Mouse (Mus musculus) midbrain, embryonic 11.5 days (tissue): ENCODE data around the gene Des. TPM values are rescaled to one million over a fixed set of nuclear protein-coding genes. Genes with fewer than 3 reads are reported as not detected.

Experiments used
- ATAC-seq: fragments of 200-750 bp; cut with Nextera tagmentation; 2 replicates; pipeline ENCODE4 v1.8.0; 2017; ENCODE audit warnings: moderate TSS enrichment, moderate library complexity; ENCODE audit not compliant: low FRiP score
- DNase-seq: peaks from one replicate; pipeline ENCODE4 v3.0.0; 2015; ENCODE audit warnings: low spot score; ENCODE audit errors: missing footprints
- H3K27ac ChIP-seq: fragments of 300-500 bp; sonication (generic); 2 replicates; pipeline ENCODE4 v1.5.1; 2014; ENCODE audit warnings: low read depth, low read length
- H3K27me3 ChIP-seq: fragments of 300-500 bp; sonication (generic); 2 replicates; pipeline ENCODE4 v1.6.1; 2014; ENCODE audit warnings: mild to moderate bottlenecking, low read length, moderate library complexity, mixed read lengths; ENCODE audit not compliant: control insufficient read depth, insufficient read depth
- H3K36me3 ChIP-seq: fragments of 300-500 bp; sonication (generic); 2 replicates; pipeline ENCODE4 v1.6.1; 2014; ENCODE audit warnings: mild to moderate bottlenecking, low read length, moderate library complexity, mixed read lengths; ENCODE audit not compliant: control insufficient read depth, insufficient read depth
- H3K4me1 ChIP-seq: fragments of 300-500 bp; sonication (generic); 2 replicates; pipeline ENCODE4 v1.6.1; 2014; ENCODE audit warnings: low read length; ENCODE audit not compliant: control insufficient read depth, insufficient read depth
- H3K4me2 ChIP-seq: fragments of 300-500 bp; sonication (generic); 2 replicates; pipeline ENCODE4 v1.6.1; 2014; ENCODE audit warnings: mild to moderate bottlenecking, moderate library complexity
- H3K4me3 ChIP-seq: fragments of 300-500 bp; sonication (generic); 2 replicates; pipeline ENCODE4 v1.5.1; 2014; ENCODE audit warnings: low read depth, low read length
- H3K9ac ChIP-seq: fragments of 300-500 bp; sonication (generic); 2 replicates; pipeline ENCODE4 v1.6.1; 2014; ENCODE audit warnings: low read length
- H3K9me3 ChIP-seq: fragments of 300-500 bp; sonication (generic); 2 replicates; pipeline ENCODE4 v1.6.1; 2016; ENCODE audit warnings: low read length; ENCODE audit not compliant: control insufficient read depth
- WGBS: fragments of 180-500 bp; shearing (Covaris S2); extraction: QIAGEN DNeasy Blood & Tissue Kit; methylation state at CpG from one replicate; pipeline ENCODE4 v1.1.7; 2014; 5-methylcytosine and 5-hydroxymethylcytosine counted together
- polyA plus RNA-seq: library from polyadenylated mRNA; unstranded; fragments of >200 nt; fragmentation: Nextera tagmentation; extraction: Ambion mirVana; gene quantifications from 2 replicates; pipeline ENCODE4 v1.2.1, GENCODE M21; 2014

The Des gene
- 0.52 and 0.68 TPM in 2 replicates for polyA plus RNA-seq

GRCm38 (mm10) chr1:75360112-75361031 lies at the start of gene Des:
Des (plus strand) TSS chr1:75360329.
- Histone ChIP-seq H3K9me3 (no peaks in the 10 kb centered on the region), H3K4me2 (peak within 1 kb of the TSS; percentile 53), H3K9ac (peak within 1 kb of the TSS; percentile 33; the same call in 1 of the 2 replicates), H3K27me3 (peaks cover 28% of the 10 kb centered on the region), H3K36me3 (no peaks in the 10 kb centered on the region), H3K4me3 (peak within 1 kb of the TSS; percentile 25), H3K4me1 (peaks cover 10% of the 10 kb centered on the region), H3K27ac (no peak within 1 kb of the TSS)
- ATAC-seq (peak; percentile 33; the same call in 1 of the 2 replicates), DNase-seq (peak; percentile 91)
- 1% methylated on average over 79 of the region's 80 CpGs for WGBS

GRCm38 (mm10) chr1:75311694-75312093 lies 48.4 kb upstream of the Des start:
- DNase-seq (no peak), ATAC-seq (no peak)
- Histone ChIP-seq H3K27ac (no peak overlapping the region), H3K27me3 (no peaks in the 10 kb centered on the region), H3K4me3 (no peak overlapping the region), H3K4me1 (peaks cover 7% of the 10 kb centered on the region), H3K9ac (no peak overlapping the region), H3K36me3 (peaks cover 23% of the 10 kb centered on the region), H3K9me3 (no peaks in the 10 kb centered on the region), H3K4me2 (no peak overlapping the region)
- 93% methylated on average over 6 of the region's 6 CpGs for WGBS

GRCm38 (mm10) chr1:75315011-75315410 lies 45.1 kb upstream of the Des start:
- peaks cover 12% of the 10 kb centered on the region for H3K36me3 ChIP-seq

DNA sequence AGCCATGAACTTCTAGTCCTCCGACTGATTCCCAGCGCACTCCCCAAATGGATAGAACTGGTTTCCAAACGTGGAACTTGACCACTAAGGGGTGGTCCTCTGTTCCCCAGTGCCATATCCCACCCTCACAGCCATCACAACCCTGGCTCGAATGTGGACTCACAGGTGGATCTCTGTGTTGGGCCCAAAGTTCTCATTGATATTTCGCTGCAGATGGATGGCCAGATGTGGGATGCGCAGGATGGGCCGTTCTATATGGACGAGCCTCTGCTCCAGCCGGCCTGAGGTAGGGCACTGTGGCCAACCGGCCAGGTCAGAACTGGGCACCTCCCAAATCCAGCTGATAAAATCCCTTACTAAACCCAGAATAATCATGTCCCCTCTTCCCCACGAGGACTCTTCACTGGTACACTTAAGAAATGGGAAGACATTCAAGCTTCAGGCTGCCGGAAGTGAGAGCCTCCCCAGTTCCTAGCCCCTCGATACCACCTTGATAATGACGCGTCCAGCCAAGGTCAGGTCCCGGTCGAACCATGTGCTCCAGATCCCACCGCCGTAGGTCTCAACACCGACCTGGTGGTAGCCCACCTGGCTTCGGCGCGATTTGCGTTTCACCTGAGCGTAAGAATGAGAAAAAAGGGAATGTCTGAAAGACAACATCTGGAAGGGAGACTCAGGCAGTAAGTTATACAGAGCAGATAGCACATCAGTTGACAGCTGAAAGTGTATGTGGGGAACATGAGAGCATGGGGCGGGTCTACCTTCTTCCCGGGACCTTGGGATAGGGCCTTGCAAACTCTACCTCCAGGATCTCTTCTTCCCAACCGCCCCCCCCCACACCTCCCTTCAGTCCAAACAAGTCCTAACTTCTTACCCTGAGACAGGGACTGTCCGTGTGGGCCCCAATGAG lies 44.4 kb upstream of the Des start:
- H3K36me3 ChIP-seq, result peaks cover 8% of the 10 kb centered on the region
- ATAC-seq, result no peak
- DNase-seq, result no peak
- H3K27me3 ChIP-seq, result no peaks in the 10 kb centered on the region
- peaks cover 9% of the 10 kb centered on the region for H3K4me1 ChIP-seq
- H3K27ac ChIP-seq, result no peak overlapping the region
- 87% methylated on average over 29 of the region's 29 CpGs for WGBS
- H3K4me3 ChIP-seq, result peak overlapping the region; percentile 58
- H3K4me2 ChIP-seq, result peak overlapping the region; percentile 77
- H3K9ac ChIP-seq, result peak overlapping the region; percentile 79
- H3K9me3 ChIP-seq, result no peaks in the 10 kb centered on the region

More at GRCm38 (mm10) chr1:75315011-75315410, 45.1 kb upstream of the Des start:
- Histone ChIP-seq H3K27me3 (no peaks in the 10 kb centered on the region), H3K4me2 (no peak overlapping the region), H3K4me1 (peaks cover 9% of the 10 kb centered on the region), H3K9me3 (no peaks in the 10 kb centered on the region), H3K9ac (no peak overlapping the region), H3K4me3 (no peak overlapping the region), H3K27ac (no peak overlapping the region)
- DNase-seq (no peak), ATAC-seq (no peak)
- WGBS, result 88% methylated on average over 6 of the region's 6 CpGs

- peak; percentile 97 for DNase-seq
- Histone ChIP-seq H3K4me3 (peak overlapping the region; percentile 58), H3K36me3 (peaks cover 8% of the 10 kb centered on the region), H3K9ac (peak overlapping the region; percentile 79), H3K4me2 (peak overlapping the region; percentile 77), H3K9me3 (no peaks in the 10 kb centered on the region), H3K27ac (peak overlapping the region; percentile 80), H3K4me1 (peaks cover 9% of the 10 kb centered on the region), H3K27me3 (no peaks in the 10 kb centered on the region)
- WGBS, result under 1% methylated on average over 20 of the region's 20 CpGs
- peak; percentile 54 for ATAC-seq
These were observed 43.3 kb upstream of the Des start for GRCm38 (mm10) chr1:75316861-75317240.

- Histone ChIP-seq H3K4me2 (peak within 1 kb of the TSS; percentile 77), H3K36me3 (peaks cover 8% of the 10 kb centered on the region), H3K9ac (peak within 1 kb of the TSS; percentile 79), H3K27me3 (no peaks in the 10 kb centered on the region), H3K27ac (peak within 1 kb of the TSS; percentile 80), H3K9me3 (no peaks in the 10 kb centered on the region), H3K4me1 (peaks cover 9% of the 10 kb centered on the region), H3K4me3 (peak within 1 kb of the TSS; percentile 58)
- peak; percentile 98 for ATAC-seq
- WGBS, result under 1% methylated on average over 90 of the region's 92 CpGs
- peak; percentile 100 for DNase-seq
These were observed 42.6 kb upstream of the Des start, which contains the start of gene Dnpep for GRCm38 (mm10) chr1:75317241-75318201. Dnpep (minus strand) TSS chr1:75317990.

- 74% methylated on average over 3 of the region's 3 CpGs for WGBS
- H3K4me3 ChIP-seq, result no peak overlapping the region
- H3K4me1 ChIP-seq, result peaks cover 9% of the 10 kb centered on the region
- no peaks in the 10 kb centered on the region for H3K9me3 ChIP-seq
- H3K27me3 ChIP-seq, result no peaks in the 10 kb centered on the region
- peak overlapping the region; percentile 9; the same call in 1 of the 2 replicates for H3K27ac ChIP-seq
- H3K4me2 ChIP-seq, result peak overlapping the region; percentile 38; the same call in 1 of the 2 replicates
- ATAC-seq (no peak), DNase-seq (no peak)
- H3K36me3 ChIP-seq, result peaks cover 6% of the 10 kb centered on the region
- H3K9ac ChIP-seq, result peak overlapping the region; percentile 45
These were observed 41.8 kb upstream of the Des start for GRCm38 (mm10) chr1:75318301-75318700.

DNA sequence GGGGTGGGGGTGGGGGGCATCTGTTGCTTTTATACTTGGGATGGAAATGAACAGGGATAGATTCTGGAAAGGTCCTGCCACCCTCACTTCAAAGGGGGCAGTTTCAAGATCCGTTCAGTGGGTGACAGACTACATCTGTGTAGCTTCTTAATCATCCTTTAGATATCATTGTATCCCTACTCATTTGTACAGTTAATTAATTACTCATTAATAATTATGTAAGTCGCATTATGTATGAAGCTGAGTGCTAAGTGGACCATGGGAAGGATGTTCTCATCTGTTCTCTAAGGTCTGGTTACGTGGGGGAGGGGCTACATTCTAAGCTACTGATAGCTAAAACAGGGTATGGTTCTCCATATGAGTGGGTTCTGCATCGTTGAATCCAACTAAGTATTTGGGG lies 41.4 kb upstream of the Des start:
- Histone ChIP-seq H3K9me3 (no peaks in the 10 kb centered on the region), H3K4me2 (no peak overlapping the region), H3K27me3 (no peaks in the 10 kb centered on the region), H3K27ac (no peak overlapping the region), H3K4me3 (no peak overlapping the region), H3K4me1 (peaks cover 9% of the 10 kb centered on the region), H3K9ac (no peak overlapping the region), H3K36me3 (peaks cover 3% of the 10 kb centered on the region; the same call in 1 of the 2 replicates)
- WGBS, result 93% methylated on average over 4 of the region's 4 CpGs
- ATAC-seq, result no peak
- no peak for DNase-seq
